Mouse (Mus musculus): ENCODE measurements around the gene Pik3c2b.

DNA sequence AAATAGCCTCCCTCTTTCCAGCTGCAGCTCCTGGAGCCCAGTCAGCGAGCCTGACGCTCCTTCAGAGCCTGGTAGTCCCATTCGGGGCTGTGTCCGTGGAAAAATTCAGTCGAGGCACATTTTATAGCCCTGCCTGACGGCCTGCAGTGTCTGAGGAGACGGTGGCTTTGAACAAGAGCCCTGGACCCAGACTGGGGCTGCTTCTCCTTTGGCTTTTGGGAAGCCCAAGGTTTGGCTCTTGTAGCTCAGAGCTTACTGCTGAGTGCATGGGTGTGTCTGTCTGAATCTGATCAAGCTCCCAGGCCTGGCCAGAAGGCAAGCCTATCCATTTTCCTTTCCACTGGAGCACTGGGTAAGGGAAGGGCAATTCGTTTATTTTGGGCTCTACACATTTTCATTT lies 2.1 kb downstream of the Pik3c2b start:
- TF ChIP-seq USF1 (IDR thresholded peaks at IDR 0.05; ENCODE audit: low read depth): no peak
- TF ChIP-seq MYOD1 (IDR thresholded peaks at IDR 0.05; ENCODE audit: control insufficient read depth in 1 of 3, insufficient read length in 2 of 3, low read depth in 2 of 3): no peak

All from myocyte (in vitro differentiated cells).